Mouse (Mus musculus) 416B (cell line): ENCODE measurements around the gene Fam120c.
A peak's percentile ranks its signal among the peaks of the same experiment; 100 is the strongest.
"Not testable (repeated sequence)": the region's sequence is repeated elsewhere in the genome, so short reads cannot be mapped to it uniquely, and the experiment has no call there.

Experiments
- DNase-seq: peaks from one replicate; pipeline ENCODE4 v3.0.0; 2011; ENCODE audit warnings: low read depth

Fam120c gene

DNA sequence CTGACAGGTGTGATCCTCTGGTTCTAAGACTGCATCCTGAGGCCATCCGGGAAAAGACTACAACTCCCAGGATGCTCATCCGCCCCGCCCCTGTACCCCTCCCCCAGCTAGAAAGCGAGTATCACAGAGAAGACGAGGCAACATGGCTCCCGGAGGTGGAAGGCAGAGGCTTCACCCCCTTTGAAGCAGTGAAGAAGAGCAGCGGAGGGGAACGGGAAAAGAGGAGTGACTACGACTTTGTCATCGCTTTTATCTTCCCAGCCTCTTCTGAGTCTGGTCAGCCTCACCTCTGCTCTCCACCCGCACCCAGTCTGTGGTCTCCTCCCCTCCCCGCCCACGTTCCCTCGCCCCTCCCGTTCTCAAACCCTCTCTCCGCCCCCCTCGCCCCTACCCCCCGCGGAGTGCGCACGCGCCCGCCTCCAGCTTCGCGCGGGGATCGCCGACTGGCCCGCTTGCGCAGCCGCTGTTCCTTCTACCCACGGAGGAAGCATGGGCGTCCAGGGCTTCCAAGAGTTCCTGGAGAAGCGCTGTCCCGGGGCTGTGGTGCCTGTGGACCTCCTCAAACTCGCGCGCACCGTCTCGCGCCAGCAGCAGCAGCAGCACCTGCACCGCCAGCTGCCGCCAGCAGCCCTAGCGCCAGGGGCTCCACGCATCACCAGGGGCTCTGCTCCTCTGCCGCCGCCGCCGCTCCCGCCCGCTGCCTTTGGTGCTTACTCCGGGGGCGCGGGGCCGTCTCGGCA, at the start of gene Fam120c:
TSS of gene Fam120c (plus strand) at position 415 of the 740 bp plus-strand sequence.
- DNase-seq = peak; percentile 85

DNA sequence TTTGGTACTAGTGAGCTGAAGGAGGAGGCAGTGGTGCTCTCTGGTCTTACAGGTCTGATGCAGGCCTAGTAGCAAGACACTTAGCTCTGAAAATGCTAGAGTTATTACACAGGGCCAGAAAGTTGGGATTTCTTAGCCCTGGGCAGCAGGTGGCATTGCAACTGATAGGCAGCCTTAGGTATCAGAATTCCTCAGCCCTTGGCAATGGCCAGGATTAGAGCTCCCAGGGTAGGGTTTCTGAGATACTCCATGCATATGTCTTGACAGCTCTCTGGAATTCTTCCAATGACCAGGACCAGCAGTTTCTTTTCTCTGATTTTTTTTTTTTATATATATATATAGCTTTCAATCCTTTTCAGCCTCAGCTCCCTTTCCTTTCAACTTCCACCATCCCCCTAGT, 45.6 kb upstream of the Fam120c start:
- no peak for DNase-seq

DNA sequence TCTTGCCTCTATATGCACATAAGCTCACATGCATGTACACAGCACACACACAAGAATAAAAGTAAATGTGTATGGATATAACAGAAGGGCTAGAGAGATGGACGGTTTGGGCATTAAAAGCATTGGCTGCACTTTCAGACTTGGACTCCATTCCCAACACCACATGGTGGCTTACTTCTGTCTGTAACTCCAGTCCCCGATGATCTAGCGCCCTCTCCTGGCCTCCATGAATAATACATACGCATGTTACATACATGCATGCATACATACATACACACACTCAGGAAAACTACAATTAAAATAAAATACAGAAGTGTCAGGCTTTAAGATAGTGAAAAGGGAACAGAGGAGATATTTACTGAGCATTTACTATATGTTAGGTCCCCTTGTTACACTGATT, 30.2 kb upstream of the Fam120c start:
- DNase-seq = peak; percentile 49

DNA sequence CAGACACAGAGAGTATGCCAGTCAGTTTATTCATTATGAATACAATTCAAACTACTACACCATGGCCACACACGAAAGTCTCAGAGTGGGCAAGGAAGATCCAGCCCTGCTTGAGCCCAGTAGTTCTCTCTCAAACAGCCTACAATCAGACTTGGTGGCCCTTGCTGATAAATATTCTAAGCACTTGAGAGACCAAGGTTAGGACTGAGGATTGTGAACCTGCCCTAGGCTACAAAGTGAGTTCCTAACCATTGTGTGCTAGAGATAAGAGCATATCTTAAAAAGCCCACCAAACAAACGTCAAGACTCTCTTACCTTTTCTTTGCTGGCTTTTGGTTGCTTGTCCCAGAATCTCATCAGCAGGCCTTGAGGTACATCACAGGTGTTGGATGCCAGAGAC, 10.4 kb upstream of the Fam120c start:
- DNase-seq = no peak

DNA sequence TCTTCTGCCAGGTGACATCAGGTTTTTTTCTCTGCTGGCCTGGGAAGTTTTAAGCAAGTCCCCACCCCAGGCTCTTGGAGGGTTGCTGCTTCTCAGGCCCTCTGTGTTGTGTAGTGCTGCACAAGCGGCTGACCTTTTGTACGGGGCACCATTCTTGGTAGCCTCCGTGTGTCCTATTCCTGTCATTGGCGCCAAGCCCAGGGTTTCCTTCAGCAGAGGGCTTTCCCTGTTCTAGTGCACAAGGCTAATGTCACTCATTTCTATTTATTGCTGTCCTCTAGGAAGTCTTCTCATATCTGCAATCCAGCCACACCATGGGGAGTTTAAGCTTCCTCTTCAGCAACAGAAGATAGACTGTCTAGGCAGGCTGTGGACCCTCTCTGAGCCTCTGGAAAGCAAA, 6.2 kb upstream of the Fam120c start:
- DNase-seq = no peak

DNA sequence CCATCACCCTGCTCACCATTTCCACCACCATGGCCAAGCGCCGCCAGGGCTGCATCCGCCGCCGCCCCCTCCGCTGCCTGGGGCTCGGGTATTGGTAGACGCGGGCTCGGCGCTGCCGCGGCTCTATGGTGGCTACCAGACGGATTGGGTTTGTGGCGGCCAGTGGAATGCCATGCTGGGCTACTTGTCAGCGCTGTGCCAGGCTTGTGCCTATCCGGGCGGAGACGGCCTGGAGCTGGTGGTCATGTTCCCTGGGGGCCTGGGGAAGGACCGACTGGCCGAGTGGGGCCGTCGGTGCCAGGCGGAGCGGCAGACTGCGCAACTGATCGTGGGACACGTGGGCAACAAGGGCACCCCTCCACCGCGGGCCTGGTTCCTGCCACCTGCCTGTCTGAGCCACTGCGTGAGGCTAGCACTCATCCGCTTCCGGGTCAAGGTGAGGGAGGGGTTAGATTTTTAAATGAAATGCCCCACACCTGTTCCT, 568 bp downstream of the Fam120c start:
- DNase-seq = peak; percentile 59

DNA sequence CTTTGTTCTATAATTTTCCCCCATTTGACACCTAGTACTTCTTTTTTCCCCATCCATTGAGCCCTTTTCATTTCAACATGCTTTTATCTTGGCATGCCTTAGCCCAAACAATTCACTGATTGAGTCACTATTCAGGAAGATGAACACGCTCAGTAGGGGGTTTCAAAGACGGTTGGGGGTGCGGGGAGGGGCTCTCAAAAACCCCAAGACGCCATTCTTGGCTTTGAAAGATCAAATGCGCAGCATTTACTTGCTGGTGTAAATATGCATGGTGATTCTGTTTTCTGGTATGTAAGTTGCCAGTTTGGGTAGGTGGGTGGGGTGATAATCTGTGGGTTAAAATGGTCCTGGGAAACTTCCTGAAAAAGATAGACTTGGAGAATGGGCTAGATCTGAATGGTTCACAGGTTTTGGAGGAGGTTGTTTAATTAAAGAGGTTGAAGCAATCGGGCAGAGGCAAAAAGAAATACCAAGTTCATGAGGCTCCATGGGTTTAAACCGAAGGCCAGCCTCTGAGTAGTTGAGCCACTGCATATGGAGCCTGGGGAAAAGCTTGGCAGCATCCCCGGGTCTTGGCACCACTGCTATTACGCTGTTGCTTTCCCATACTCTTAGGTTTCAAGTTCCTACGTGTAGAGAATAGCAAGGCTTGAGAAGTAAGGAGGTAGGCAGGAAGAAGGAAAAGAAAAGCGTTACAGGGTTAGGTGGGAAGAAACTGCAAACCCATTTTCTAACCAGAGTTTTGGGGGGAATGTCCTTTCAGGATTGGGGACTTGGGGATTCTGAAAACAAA, 1.6 kb downstream of the Fam120c start:
- no peak for DNase-seq

DNA sequence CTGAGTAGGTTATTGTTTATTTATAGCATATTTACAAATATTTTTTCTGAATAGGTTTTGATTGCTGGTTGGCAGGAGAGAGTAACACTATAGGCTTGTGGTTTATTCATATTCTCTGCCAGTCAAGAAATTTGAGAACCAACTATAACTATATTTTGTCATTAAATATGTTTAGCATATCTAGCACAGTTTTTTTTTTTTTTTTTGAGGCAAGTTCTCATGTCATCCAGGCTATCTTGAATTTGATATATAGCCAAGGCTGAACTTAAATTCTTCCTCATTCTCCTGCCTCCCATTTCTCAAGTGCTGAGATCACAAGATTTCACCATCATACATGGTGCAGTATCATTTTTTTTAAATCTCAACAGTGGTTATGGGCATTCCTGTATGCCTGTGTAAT, 3.3 kb downstream of the Fam120c start:
- DNase-seq = no peak

DNA sequence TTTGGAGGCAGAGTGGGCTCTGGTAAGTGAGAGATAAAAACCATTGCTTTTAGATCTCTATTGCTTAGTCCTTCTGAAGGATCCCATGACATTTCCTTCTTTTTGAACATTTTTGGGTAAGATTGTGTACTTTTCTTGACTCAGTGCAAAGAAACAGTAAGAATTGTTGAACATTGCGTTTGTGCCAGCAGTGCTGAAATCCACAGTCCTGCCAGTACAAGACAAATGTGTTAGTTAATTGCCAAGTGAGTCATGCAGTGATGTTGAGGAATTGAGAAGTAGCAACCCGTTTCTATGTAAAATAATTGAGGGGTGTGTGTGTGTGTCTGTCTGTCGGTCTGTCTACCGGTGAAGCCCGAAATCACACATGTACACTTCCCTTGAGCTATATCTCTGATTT, 5.3 kb downstream of the Fam120c start:
- DNase-seq = no peak

DNA sequence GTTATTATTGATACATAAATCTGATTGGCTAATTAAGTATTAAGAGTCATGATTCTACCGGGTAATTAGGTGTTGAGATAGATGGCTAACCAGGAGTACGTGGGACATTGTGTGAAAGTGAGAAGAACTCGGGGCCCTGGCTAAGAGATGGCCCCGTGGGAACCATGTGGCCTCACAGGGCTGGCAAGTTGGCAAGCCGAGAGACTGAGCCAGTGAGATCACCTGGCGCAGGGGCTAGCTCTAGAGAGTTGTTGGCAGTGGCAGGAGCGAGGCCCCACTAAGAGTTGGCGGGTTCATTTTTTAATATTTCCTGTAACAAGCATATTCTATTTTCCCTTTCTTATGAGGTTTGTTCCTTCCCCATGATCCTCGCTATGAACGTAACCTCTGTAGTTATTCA, 74.8 kb downstream of the Fam120c start:
- no peak for DNase-seq

DNA sequence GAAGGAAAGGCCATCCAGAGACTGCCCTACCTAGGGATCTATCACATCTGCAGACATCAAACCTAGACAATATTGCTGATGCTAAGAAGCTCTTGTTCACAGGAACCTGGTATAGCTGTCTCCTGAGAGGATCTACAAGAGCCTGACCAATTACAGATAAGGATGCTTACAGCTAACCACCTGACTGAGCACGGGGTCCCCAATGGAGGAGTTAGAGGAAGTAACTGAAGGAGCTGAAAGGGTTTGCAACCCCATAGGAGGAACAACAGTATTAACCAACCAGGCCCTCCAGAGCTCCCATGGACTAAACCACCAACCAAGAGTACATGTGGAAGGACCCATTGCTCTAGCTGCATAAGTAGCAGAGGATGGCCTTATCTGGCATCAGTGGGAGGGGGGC, 76.8 kb downstream of the Fam120c start:
- no peak for DNase-seq

DNA sequence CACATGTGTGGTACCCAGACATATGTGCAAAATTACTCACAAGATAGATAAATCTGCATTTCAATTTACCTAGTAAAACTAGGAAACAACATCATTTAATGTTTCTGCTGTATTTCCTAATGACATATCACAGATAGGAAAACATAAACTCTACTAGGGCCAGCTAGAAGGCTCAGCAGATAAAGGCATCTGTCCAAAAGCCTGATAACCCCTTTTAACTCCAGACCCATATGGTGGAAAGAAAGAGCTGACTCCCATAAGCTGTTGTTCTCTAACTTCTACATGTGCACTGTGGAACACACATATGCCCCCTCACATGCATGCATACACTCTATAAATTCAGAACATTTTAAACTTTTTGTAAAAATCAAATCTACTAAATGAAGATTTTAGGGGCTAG, 99.7 kb downstream of the Fam120c start:
- no peak for DNase-seq

DNA sequence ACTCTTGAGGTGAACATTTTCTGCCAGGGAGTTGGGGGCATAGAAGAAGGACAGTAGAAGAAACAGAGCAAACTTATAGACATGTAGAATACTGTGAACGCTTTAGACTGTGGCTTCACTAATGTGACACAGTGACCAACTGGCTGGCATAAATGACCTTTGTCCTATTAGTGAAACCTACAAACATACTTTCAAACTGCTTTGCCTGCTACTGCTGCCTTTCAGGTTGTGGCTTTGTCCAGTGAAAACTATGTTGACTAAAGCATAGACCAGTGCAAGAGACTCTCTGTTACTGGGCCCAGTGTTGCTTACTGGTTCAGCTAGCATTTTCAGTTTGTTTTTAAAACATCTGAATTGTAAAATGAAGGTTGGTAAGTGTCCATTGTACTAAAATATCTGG, 100.2 kb downstream of the Fam120c start:
- DNase-seq = no peak

DNA sequence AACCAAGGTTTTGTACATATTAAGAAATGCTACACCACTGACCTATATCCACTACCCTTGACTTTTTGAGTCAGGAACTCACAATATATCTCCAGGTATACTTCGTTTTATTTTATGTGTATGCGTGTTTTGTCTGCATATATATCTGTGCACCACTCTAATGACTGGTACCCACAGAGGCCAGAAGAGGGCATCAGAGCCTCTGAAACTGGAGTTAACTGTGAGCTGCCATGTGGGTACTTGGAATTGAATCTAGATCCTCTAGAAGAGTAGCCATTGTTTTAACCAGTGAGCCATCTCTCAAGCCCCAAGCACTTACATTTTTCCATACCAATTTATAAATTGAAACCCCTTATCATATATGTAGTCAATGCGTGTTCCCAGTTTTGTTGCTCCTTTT, 144.2 kb downstream of the Fam120c start:
- peak; percentile 51 for DNase-seq

DNA sequence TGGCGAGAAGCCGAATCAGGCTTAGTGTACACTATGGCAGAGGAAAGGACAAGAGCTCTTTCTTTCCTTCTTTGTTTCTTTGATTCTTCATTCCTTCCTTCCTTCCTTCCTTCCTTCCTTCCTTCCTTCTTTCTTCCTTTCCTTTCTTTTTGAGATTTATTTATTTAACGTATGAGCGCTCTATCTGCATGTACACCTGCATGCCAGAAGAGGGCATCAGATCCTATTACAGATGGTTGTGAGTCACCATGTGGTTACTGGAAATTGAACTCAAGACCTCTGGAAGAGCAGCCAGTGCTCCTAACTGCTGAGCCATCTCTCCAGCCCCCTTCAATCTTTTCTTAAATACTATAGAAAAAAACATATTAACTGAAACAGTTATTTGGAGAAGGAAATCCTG, 149.3 kb downstream of the Fam120c start:
- not testable (repeated sequence) for DNase-seq

DNA sequence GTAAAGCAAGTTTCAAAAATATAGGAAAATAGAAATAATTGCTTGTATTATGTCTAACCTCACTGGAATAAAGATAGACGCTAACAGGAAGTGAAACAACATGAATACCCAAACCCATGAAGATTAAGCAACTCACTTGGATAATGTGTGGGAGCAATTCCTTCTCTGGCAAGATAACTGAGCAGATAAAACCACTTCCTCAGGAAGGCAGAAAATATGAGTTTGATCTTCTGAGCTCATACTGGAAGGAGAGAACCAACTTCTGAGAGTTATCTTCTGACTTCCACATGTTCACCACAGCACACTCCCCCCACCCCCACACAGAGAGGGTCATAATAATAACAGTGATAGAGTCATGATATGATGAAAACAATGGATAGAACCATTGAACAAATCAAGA, 152.6 kb downstream of the Fam120c start:
- DNase-seq = peak; percentile 87

DNA sequence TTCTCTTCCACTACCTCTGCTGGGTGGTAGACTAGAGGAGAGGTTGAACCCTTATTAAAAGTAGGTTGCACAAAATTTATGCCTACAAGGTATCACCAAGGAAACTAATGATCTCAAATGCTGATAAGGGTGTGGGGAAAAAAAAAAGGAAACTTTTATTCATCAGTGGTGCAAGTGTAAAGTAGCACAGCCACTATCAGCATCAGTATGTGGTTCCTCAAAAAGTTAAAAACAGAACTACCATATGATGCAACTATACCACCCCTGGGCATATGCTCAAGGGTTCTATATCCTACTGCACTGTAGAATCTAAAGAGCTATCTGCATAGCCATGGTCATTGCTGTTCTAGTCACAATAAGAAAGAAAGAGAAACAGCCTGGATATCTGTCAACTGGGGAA, 164.6 kb downstream of the Fam120c start:
- peak; percentile 80 for DNase-seq

DNA sequence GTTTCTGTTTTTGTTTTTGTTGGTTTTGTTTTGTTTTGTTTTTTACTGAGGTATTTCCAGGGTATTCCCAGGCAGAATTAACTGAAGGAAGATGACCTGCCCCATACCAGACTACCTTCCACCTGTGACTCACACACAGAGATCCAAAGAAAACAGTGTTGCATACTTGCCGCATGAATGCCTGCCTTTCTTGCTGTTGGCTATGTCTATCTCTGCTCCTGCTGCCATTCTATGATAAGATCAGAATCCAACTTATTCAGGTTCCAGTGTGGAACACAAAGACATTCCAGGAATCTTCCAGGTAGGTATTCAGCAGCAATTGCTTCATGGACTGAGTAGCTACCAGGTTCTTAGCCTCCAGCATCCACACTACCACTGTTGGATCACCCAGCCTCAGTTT, 165.9 kb downstream of the Fam120c start:
- no peak for DNase-seq

DNA sequence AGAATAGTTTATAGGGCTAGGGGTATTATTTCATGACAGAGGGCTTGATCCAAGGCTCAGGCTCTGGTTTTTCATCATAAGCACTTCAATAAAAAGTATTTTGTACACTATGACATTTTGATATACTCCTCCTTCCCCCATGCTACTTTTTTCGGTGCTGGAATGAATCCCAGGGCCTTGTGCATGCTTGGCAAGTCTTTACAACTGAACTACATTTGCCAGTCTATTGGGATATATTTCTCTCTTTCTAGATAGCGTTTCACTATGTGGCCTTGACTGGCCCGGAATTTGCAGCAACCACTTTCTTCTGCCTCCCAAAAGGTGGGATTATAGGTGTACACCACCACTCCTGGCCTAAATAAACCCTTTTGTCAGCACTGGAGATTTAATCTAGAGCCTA, 169.1 kb downstream of the Fam120c start:
- no peak for DNase-seq

DNA sequence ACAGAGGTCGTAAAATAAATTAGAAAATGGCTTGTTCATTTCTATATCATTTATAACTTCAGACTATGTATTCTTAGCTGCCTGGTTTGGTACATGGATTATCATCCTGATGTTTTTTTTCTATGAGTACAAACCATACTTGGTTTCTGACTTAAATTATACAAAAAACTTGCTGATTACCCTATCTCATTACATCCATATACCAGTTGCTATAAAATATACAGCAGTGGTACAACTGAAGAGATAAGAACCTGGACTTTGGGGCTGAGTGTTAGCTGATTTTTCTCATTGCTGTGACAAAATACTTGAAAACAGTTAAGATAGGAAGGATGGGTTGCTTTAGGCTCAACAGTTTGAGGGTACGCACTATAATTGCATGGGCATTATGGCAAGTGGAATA, 169.7 kb downstream of the Fam120c start:
- DNase-seq = no peak

DNA sequence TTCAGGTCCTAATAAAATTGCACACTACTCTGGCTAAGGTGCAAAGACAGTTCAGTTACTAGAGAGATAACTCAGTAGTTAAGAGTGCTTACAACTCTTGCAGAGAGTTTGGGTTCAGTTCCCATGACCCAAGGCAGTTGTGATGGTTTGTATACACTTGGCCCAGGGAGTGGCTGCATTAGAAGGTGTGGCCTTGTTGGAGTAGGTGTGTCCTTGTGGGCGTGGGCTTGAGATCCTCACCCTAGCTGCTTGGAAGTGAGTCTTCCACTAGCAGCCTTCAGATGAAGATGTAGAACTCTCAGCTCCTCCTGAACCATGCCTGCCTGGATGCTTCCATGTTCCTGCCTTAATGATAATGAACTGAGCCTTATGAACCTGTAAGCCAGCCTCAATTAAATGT, 174.2 kb downstream of the Fam120c start:
- DNase-seq = peak; percentile 29

DNA sequence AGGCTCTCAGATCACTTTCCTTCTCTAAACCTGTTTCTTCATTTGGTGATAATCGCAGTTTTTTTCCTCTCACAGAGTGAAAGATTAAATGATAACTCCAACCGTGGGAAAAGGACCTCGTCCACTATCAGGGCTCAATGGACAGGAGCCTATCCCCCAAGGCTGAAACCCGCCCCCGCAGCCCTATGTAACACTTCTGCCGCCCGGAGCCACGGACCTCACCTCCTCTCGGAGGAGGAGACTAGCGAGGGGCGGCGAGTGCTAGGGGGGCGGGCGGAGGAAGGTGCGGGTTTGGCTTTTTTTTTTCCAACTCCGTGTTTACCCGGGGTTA, 176.1 kb downstream of the Fam120c start:
- no peak for DNase-seq

DNA sequence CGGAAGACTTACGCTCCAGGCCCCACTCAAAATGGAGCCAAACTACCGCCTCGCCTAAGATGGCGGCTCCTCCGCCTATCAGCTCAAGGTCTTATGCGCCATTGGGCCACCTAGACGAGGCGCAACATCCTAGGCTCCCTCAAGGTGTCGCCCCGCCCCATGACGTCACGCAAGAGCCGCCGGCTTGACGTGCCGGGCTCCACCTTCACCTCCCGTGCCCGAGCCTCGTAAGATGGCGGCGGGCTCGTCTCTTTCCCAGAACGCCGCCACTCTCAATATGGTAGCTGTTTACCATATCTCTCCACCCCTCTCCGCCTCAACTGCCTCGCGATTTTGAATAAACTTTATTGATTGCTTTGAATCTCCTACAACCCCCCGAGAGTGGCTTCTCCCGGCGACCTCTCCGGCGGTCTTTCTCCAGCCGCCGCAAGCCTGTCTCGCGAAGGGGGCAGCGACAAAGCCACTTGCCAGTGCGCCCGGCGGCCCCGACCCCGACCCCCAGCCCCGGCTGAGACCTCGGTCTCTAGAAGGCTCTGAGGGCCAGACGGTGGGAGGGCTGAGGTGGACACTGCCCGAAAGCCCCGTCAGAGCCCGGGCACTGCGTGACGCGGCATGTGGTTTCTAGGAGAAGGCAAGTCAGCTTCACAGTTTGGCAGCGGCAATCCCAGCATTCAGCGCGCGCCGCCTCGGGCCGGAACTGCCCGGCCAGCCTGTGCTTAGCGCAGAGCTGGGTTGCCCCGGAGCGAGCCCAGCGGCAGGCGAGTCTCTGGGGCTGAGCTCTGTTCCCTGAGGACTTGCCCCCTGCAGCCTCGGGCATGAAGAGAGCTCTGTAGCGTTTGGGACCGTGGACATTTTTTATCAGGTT, 176.7 kb downstream of the Fam120c start, which contains the start of gene Phf8:
TSS of gene Phf8 (plus strand) at position 215 of the 865 bp plus-strand sequence.
- DNase-seq = peak; percentile 98
